Mouse (Mus musculus) lung, adult 2 months (tissue): Measurements from ENCODE around the gene Dpp3.

ENCODE experiments used
- CTCF ChIP-seq: fragments of 200-500 bp; IDR thresholded peaks from 2 replicates; pipeline ENCODE4 v1.5.1; 2011; ENCODE audit warnings: mild to moderate bottlenecking, low read length, control low read depth; ENCODE audit not compliant: insufficient read depth
- POLR2A ChIP-seq: fragments of 200-500 bp; IDR thresholded peaks from 2 replicates; pipeline ENCODE4 v1.6.1; 2011; ENCODE audit warnings: low read depth, mild to moderate bottlenecking, control low read depth, low read length, borderline replicate concordance; ENCODE audit errors: extremely low read depth

GRCm38 (mm10) chr19:4878405-4879323 lies 49.4 kb downstream of the Dpp3 start, which contains the start of gene Zdhhc24:
- peak; percentile 52; the same call in 1 of the 2 replicates for TF ChIP-seq POLR2A
- no peak for TF ChIP-seq CTCF
